Mouse (Mus musculus): ENCODE data around the gene Khsrp. TPM values are rescaled to one million over a fixed set of nuclear protein-coding genes. Genes with fewer than 3 reads are reported as not detected.
"Not testable (repeated sequence)": the region's sequence is repeated elsewhere in the genome, so short reads cannot be mapped to it uniquely, and the experiment has no call there.

Khsrp gene
- 100 to 1,000 TPM in 2 of 4 experiments, 10 to 100 TPM in 2; 92.3 to 122 (median 102) TPM for total RNA-seq (2022)

GRCm38 (mm10) chr17:57030931-57031660 lies at the start of gene Khsrp:
Gene Khsrp (minus strand): TSS chr17:57031522.
- DNase-seq: no peak

GRCm38 (mm10) chr17:57079919-57080318 lies 48.6 kb upstream of the Khsrp start:
- no peak for DNase-seq

GRCm38 (mm10) chr17:57078336-57078735 lies 47.0 kb upstream of the Khsrp start, which contains the start of gene Dennd1c:
Gene Dennd1c (minus strand): TSS chr17:57078514.
- DNase-seq: no peak

- DNase-seq: no peak
These were observed 45.6 kb upstream of the Khsrp start for GRCm38 (mm10) chr17:57076916-57077315.

GRCm38 (mm10) chr17:57070699-57071098 lies 39.4 kb upstream of the Khsrp start:
- DNase-seq: no peak

GRCm38 (mm10) chr17:57070272-57070671 lies 39.0 kb upstream of the Khsrp start:
- no peak for DNase-seq

- no peak for DNase-seq
These were observed 35.6 kb upstream of the Khsrp start for GRCm38 (mm10) chr17:57066908-57067307.

- DNase-seq: no peak
These were observed 31.7 kb upstream of the Khsrp start for GRCm38 (mm10) chr17:57063031-57063430.

- no peak for DNase-seq
These were observed 31.2 kb upstream of the Khsrp start for GRCm38 (mm10) chr17:57062548-57062947.

GRCm38 (mm10) chr17:57062011-57062521 lies 30.7 kb upstream of the Khsrp start:
- DNase-seq: no peak

- DNase-seq: peak; percentile 50
These were observed 29.7 kb upstream of the Khsrp start for GRCm38 (mm10) chr17:57061069-57061468.

GRCm38 (mm10) chr17:57060231-57060801 lies 29.0 kb upstream of the Khsrp start:
- peak; percentile 94 for DNase-seq

GRCm38 (mm10) chr17:57059486-57059977 lies 28.2 kb upstream of the Khsrp start, which contains the start of gene Slc25a23:
Gene Slc25a23 (minus strand): TSS chr17:57059863.
- peak; percentile 58 for DNase-seq

- peak; percentile 26 for DNase-seq
These were observed 27.7 kb upstream of the Khsrp start, which contains the start of gene Crb3 for GRCm38 (mm10) chr17:57058891-57059485. Gene Crb3 (plus strand): TSS chr17:57059105.

- no peak for DNase-seq
These were observed 24.9 kb upstream of the Khsrp start for GRCm38 (mm10) chr17:57056246-57056645.

GRCm38 (mm10) chr17:57051679-57052078 lies 20.4 kb upstream of the Khsrp start:
- not testable (repeated sequence) for DNase-seq

GRCm38 (mm10) chr17:57048816-57049215 lies 17.5 kb upstream of the Khsrp start:
- DNase-seq: no peak

- DNase-seq: no peak
These were observed 16.1 kb upstream of the Khsrp start for GRCm38 (mm10) chr17:57047406-57047805.

GRCm38 (mm10) chr17:57041554-57041953 lies 10.2 kb upstream of the Khsrp start, which contains the start of gene Slc25a41:
Gene Slc25a41 (minus strand): TSS chr17:57041654.
- no peak for DNase-seq

- no peak for DNase-seq
These were observed 7.7 kb upstream of the Khsrp start for GRCm38 (mm10) chr17:57038978-57039377.

GRCm38 (mm10) chr17:57032854-57033253 lies 1.5 kb upstream of the Khsrp start:
- DNase-seq: no peak

- peak; percentile 100 for DNase-seq
These were observed 519 bp upstream of the Khsrp start for GRCm38 (mm10) chr17:57031661-57032420.
